Comparison of ENCODE assay signal across 7 mouse cellular contexts in genomic region chr7:102064655-102065045, GRCm38 (mm10). TPM values are rescaled to one million over a fixed set of nuclear protein-coding genes. Genes with fewer than 3 reads are reported as not detected.
DNase-seq lines count a peak whose midpoint lies in the region; ATAC-seq and TF ChIP-seq lines count a peak whose summit lies in the region.

No protein-coding gene starts in this region.

- no peaks in the 10 kb centered on the region for H3K27me3 ChIP-seq in lung, embryonic 15.5 days
- H3K27me3 ChIP-seq in embryonic facial prominence, embryonic 15.5 days = no peaks in the 10 kb centered on the region
- H3K27me3 ChIP-seq in intestine, postnatal 0 days (replicated peaks; ENCODE audit: control insufficient read depth, insufficient read depth, low read length) = no peaks in the 10 kb centered on the region
- H3K27me3 ChIP-seq in neural tube, embryonic 15.5 days (replicated peaks) = no peaks in the 10 kb centered on the region

- WGBS in lung, embryonic 15.5 days = under 1% methylated on average over 9 of the region's 9 CpGs
- 1% methylated on average over 9 of the region's 9 CpGs for WGBS in embryonic facial prominence, embryonic 15.5 days
- WGBS in intestine, postnatal 0 days = 1% methylated on average over 9 of the region's 9 CpGs
- WGBS in neural tube, embryonic 15.5 days = 1% methylated on average over 9 of the region's 9 CpGs

- H3K4me1 ChIP-seq in lung, embryonic 15.5 days = peaks cover 20% of the 10 kb centered on the region
- H3K4me1 ChIP-seq in embryonic facial prominence, embryonic 15.5 days = peaks cover 18% of the 10 kb centered on the region
- H3K4me1 ChIP-seq in intestine, postnatal 0 days (replicated peaks; ENCODE audit: control insufficient read depth, insufficient read depth, low read length) = peaks cover 17% of the 10 kb centered on the region; the same call in 1 of the 2 replicates
- peaks cover 39% of the 10 kb centered on the region for H3K4me1 ChIP-seq in neural tube, embryonic 15.5 days

- peak overlapping the region; percentile 70 for H3K4me3 ChIP-seq in lung, embryonic 15.5 days
- H3K4me3 ChIP-seq in embryonic facial prominence, embryonic 15.5 days (replicated peaks) = peak overlapping the region; percentile 78
- peak overlapping the region; percentile 70 for H3K4me3 ChIP-seq in intestine, postnatal 0 days (ENCODE audit: low read depth, low read length)
- H3K4me3 ChIP-seq in neural tube, embryonic 15.5 days (replicated peaks) = peak overlapping the region; percentile 79

- H3K9me3 ChIP-seq in lung, embryonic 15.5 days = no peaks in the 10 kb centered on the region
- no peaks in the 10 kb centered on the region for H3K9me3 ChIP-seq in embryonic facial prominence, embryonic 15.5 days (replicated peaks)
- no peaks in the 10 kb centered on the region for H3K9me3 ChIP-seq in intestine, postnatal 0 days (ENCODE audit: control insufficient read depth)
- H3K9me3 ChIP-seq in neural tube, embryonic 15.5 days (replicated peaks) = no peaks in the 10 kb centered on the region

- ATAC-seq in lung, embryonic 15.5 days (ENCODE audit: borderline replicate concordance, extremely low read depth, low FRiP score, low TSS enrichment) = peak; percentile 21; the same call in 1 of the 2 replicates
- no peak for ATAC-seq in embryonic facial prominence, embryonic 15.5 days (ENCODE audit: insufficient number of reproducible peaks, low FRiP score, low TSS enrichment, low read depth)
- ATAC-seq in intestine, postnatal 0 days = peak; percentile 10; the same call in 1 of the 2 replicates
- peak; percentile 54 for ATAC-seq in neural tube, embryonic 15.5 days (ENCODE audit: low FRiP score)
- ATAC-seq in inflammation-experienced regulatory T-cells, adult 6 months = no peak

- peak overlapping the region; percentile 82 for H3K27ac ChIP-seq in lung, embryonic 15.5 days
- H3K27ac ChIP-seq in embryonic facial prominence, embryonic 15.5 days (replicated peaks) = peak overlapping the region; percentile 88
- H3K27ac ChIP-seq in intestine, postnatal 0 days (ENCODE audit: low read depth, low read length) = no peak overlapping the region; the same call in 1 of the 2 replicates
- peak overlapping the region; percentile 91 for H3K27ac ChIP-seq in neural tube, embryonic 15.5 days (replicated peaks)

- H3K9ac ChIP-seq in lung, embryonic 15.5 days = peak overlapping the region; percentile 55
- peak overlapping the region; percentile 45 for H3K9ac ChIP-seq in embryonic facial prominence, embryonic 15.5 days
- H3K9ac ChIP-seq in intestine, postnatal 0 days (ENCODE audit: low read depth, low read length) = peak overlapping the region; percentile 53
- H3K9ac ChIP-seq in neural tube, embryonic 15.5 days (replicated peaks) = peak overlapping the region; percentile 68

- no peak for TF ChIP-seq CTCF in intestine, postnatal 0 days (IDR thresholded peaks at IDR 0.05; ENCODE audit: low read depth)

- 0 out of 2 replicates have a peak, but pooled peaks cover 1% of the 10 kb centered on the region for H3K36me3 ChIP-seq in lung, embryonic 15.5 days
- peaks cover 4% of the 10 kb centered on the region; the same call in 1 of the 2 replicates for H3K36me3 ChIP-seq in embryonic facial prominence, embryonic 15.5 days
- H3K36me3 ChIP-seq in intestine, postnatal 0 days (ENCODE audit: control insufficient read depth, insufficient read depth) = no peaks in the 10 kb centered on the region
- H3K36me3 ChIP-seq in neural tube, embryonic 15.5 days = no peaks in the 10 kb centered on the region

- peak overlapping the region; percentile 67 for H3K4me2 ChIP-seq in lung, embryonic 15.5 days
- H3K4me2 ChIP-seq in embryonic facial prominence, embryonic 15.5 days (replicated peaks) = peak overlapping the region; percentile 68
- peak overlapping the region; percentile 72 for H3K4me2 ChIP-seq in intestine, postnatal 0 days (replicated peaks; ENCODE audit: low read depth)
- H3K4me2 ChIP-seq in neural tube, embryonic 15.5 days = peak overlapping the region; percentile 69

- no peak for DNase-seq in lung, postnatal 10 days
- DNase-seq in frontal cortex, postnatal 10 days (ENCODE audit: low spot score in 2 of 2) = no peak

RNA-seq across cellular contexts. Expression of gene Rnf121, which starts 0.6 kb away (rescaled TPM):
- polyA plus RNA-seq in lung, embryonic 15.5 days (2015; fragmentation: Nextera tagmentation; extraction: Ambion mirVana) = 25.3 and 26.0 TPM in 2 replicates
- polyA plus RNA-seq in embryonic facial prominence, embryonic 15.5 days (2015; fragmentation: Nextera tagmentation; extraction: Ambion mirVana) = 28.6 and 29.5 TPM in 2 replicates
- 21.9 and 22.3 TPM in 2 replicates for polyA plus RNA-seq in intestine, postnatal 0 days (2015; fragmentation: Nextera tagmentation; extraction: Ambion mirVana)
- polyA plus RNA-seq in neural tube, embryonic 15.5 days (2015; fragmentation: Nextera tagmentation; extraction: Ambion mirVana) = 33.0 and 33.5 TPM in 2 replicates
- 10 to 100 TPM; 23.2 to 32.3 (median 28.7) TPM for polyA plus RNA-seq in inflammation-experienced regulatory T-cells, adult 6 months (2017; shearing (Covaris generic))

RNA-seq across cellular contexts. Expression of gene Xndc1, which starts 0.7 kb away (rescaled TPM):
- 32.3 and 34.4 TPM in 2 replicates for polyA plus RNA-seq in lung, embryonic 15.5 days (2015; fragmentation: Nextera tagmentation; extraction: Ambion mirVana)
- polyA plus RNA-seq in embryonic facial prominence, embryonic 15.5 days (2015; fragmentation: Nextera tagmentation; extraction: Ambion mirVana) = 31.6 and 37.4 TPM in 2 replicates
- 4.4 and 6.1 TPM in 2 replicates for polyA plus RNA-seq in intestine, postnatal 0 days (2015; fragmentation: Nextera tagmentation; extraction: Ambion mirVana)
- polyA plus RNA-seq in neural tube, embryonic 15.5 days (2015; fragmentation: Nextera tagmentation; extraction: Ambion mirVana) = 27.0 and 30.6 TPM in 2 replicates
- 10 to 100 TPM; 17.6 to 31.1 (median 20.3) TPM for polyA plus RNA-seq in inflammation-experienced regulatory T-cells, adult 6 months (2017; shearing (Covaris generic))

RNA-seq across cellular contexts. Expression of gene Xntrpc, which starts 0.9 kb away (rescaled TPM):
- polyA plus RNA-seq in lung, embryonic 15.5 days (2015; fragmentation: Nextera tagmentation; extraction: Ambion mirVana) = 0.89 and 1.2 TPM in 2 replicates
- polyA plus RNA-seq in embryonic facial prominence, embryonic 15.5 days (2015; fragmentation: Nextera tagmentation; extraction: Ambion mirVana) = 1.8 and 2.0 TPM in 2 replicates
- 0.16 TPM in 1 of 2 replicates, not detected in the other for polyA plus RNA-seq in intestine, postnatal 0 days (2015; fragmentation: Nextera tagmentation; extraction: Ambion mirVana)
- polyA plus RNA-seq in neural tube, embryonic 15.5 days (2015; fragmentation: Nextera tagmentation; extraction: Ambion mirVana) = 0.86 and 1.1 TPM in 2 replicates
- under 1 TPM; 0.24 to 0.93 (median 0.51) TPM for polyA plus RNA-seq in inflammation-experienced regulatory T-cells, adult 6 months (2017; shearing (Covaris generic))

RNA-seq across cellular contexts. Expression of gene Trpc2, which starts 18.3 kb away (rescaled TPM):
- polyA plus RNA-seq in lung, embryonic 15.5 days (2015; fragmentation: Nextera tagmentation; extraction: Ambion mirVana) = not detected in 2 replicates
- 0.13 and 0.29 TPM in 2 replicates for polyA plus RNA-seq in embryonic facial prominence, embryonic 15.5 days (2015; fragmentation: Nextera tagmentation; extraction: Ambion mirVana)
- 0.05 TPM in 1 of 2 replicates, not detected in the other for polyA plus RNA-seq in intestine, postnatal 0 days (2015; fragmentation: Nextera tagmentation; extraction: Ambion mirVana)
- polyA plus RNA-seq in neural tube, embryonic 15.5 days (2015; fragmentation: Nextera tagmentation; extraction: Ambion mirVana) = 0.24 TPM in 1 of 2 replicates, not detected in the other
- under 1 TPM in 1 of 3 experiments, not detected in 2; 0.15 TPM for polyA plus RNA-seq in inflammation-experienced regulatory T-cells, adult 6 months (2017; shearing (Covaris generic))

RNA-seq across cellular contexts. Expression of gene Art1, which starts 36.9 kb away (rescaled TPM):
- polyA plus RNA-seq in lung, embryonic 15.5 days (2015; fragmentation: Nextera tagmentation; extraction: Ambion mirVana) = 0.50 and 0.87 TPM in 2 replicates
- 13.2 and 19.4 TPM in 2 replicates for polyA plus RNA-seq in embryonic facial prominence, embryonic 15.5 days (2015; fragmentation: Nextera tagmentation; extraction: Ambion mirVana)
- 0.13 TPM in 1 of 2 replicates, not detected in the other for polyA plus RNA-seq in intestine, postnatal 0 days (2015; fragmentation: Nextera tagmentation; extraction: Ambion mirVana)
- polyA plus RNA-seq in neural tube, embryonic 15.5 days (2015; fragmentation: Nextera tagmentation; extraction: Ambion mirVana) = 1.5 and 2.5 TPM in 2 replicates
- polyA plus RNA-seq in inflammation-experienced regulatory T-cells, adult 6 months (2017; shearing (Covaris generic)) = not detected

Comparison
In these comparisons a context has a peak if more than half of its experiments do, and no peak if none do; other contexts are left out.
1. ATAC-seq: peak in lung, embryonic 15.5 days (single experiment), intestine, postnatal 0 days (single experiment) and neural tube, embryonic 15.5 days (single experiment); none in embryonic facial prominence, embryonic 15.5 days (single experiment) and inflammation-experienced regulatory T-cells, adult 6 months (single experiment).
2. Peak in every context shown above with its lines, with median percentiles within 50 percentile points of each other: H3K4me2 ChIP-seq, H3K4me3 ChIP-seq and H3K9ac ChIP-seq.